Mouse (Mus musculus): Measurements from ENCODE around the gene Trp53tg5.

DNA sequence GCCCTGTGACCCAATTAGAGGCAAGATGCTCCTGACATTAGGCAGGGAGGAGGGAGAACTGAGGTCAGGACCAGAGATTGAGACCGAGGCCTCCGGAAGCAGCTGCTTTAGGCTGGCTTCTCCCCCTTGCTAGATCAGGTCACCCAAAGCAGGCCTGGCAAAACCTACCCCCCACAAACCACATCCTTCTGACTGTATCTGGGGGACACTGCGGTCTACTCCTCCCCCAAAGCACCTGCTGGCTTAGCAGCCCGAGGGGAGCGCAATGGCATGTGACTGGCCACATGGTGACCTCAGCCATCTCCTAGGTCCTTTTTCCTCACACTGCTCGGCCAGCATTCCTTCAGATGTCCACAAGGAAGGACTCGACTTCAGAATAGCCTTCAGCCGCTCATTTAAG lies 32.4 kb downstream of the Trp53tg5 start:
- TF ChIP-seq POLR2A (IDR thresholded peaks at IDR 0.05; ENCODE audit: control insufficient read depth, low read depth, low read length), result no peak
- TF ChIP-seq CTCF (IDR thresholded peaks at IDR 0.05; ENCODE audit: control insufficient read depth, insufficient read depth, insufficient replicate concordance, low read depth, low read length), result no peak
